Mouse (Mus musculus) CD8-positive naive resting alpha-beta T cell, adult 2 months (primary cell): Measurements from ENCODE around the gene Mybphl.

Experiments used
- DNase-seq, 2 experiments: peaks; one replicate each; pipeline ENCODE4 v3.0.0; 2022; ENCODE audit warnings: low read depth in 2 of 2, low spot score in 2 of 2

The Mybphl gene

DNA sequence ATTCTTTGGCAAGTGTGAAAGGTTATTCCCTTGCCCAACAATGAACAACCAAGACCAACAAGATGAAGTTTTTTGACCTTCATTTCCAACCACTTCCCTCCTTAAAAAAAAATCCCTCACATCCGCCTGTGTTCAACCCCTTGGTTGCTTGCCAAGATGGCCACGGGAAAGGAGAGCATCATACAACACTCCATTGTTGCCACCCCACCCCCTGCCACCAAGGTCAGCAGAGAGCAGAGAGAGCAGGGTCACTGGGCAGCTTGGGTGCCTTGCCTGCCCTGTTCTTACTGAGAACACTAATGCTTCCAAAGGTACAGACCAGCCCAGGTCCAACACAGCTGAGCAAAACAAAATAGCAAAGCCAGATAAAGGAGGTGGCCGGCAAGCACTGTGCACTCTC, 7.6 kb downstream of the Mybphl start:
- DNase-seq = no peak

GRCm38 (mm10) chr3:108372691-108373090, 8.0 kb downstream of the Mybphl start:
- no peak for DNase-seq

DNA sequence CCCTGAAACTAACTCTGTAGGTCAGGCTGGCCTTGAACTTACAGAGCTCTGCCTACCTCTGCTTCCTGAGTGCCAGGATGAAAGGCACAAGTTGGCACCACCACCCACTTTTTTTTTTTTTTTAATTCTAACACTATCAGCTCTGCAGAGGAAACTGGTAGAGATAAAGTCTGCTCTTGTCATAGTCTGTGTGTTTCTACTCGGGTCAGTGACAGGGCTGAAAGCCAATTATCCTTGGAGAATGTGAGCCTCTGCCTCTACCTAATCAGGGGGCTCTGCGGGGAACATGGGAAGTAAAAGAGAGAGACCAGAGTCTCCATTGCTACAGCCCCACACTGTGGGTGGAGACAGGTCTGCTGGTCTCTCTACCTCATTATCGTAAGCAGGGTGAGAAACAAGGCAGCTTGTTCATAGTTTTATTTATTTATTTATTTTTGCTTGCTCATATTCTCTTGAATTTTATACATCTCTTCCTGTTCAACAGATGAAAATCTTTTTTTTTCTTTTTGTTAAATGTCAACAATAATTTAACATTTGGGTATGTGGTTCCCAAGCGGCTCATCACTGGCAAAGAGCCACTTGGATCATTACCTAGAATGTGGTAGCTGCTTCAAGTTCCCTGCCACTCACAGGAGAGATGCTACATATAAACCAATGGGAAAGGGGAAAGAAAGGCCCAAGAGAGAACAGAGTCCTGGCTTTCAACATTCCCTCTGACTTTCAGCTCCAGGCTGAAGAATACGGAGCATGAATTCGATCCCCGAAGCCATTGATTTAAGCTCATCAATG, 14.4 kb downstream of the Mybphl start:
- DNase-seq = no peak

DNA sequence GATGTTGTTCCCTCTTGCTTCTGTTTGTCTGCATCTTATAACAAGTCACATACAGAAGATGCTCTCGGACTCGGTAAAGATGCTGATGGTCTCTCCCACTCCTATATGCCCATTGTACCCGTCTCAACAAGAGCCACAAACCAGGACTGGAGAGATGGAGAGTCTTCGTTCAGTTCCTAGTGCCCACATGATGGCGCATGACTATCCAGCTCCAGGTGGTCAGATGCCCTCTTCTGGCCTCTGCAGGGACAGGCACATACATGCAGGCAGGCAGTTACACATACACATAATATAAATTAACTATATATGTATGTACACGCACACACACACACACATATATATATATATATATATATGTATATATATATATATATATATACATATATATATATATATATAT, 16.0 kb downstream of the Mybphl start:
- no peak for DNase-seq

- DNase-seq = peak in 1 of 2 experiments; percentile 16
Observed at GRCm38 (mm10) chr3:108381945-108382875, 17.5 kb downstream of the Mybphl start.

GRCm38 (mm10) chr3:108383485-108384354, 19.0 kb downstream of the Mybphl start, which contains the start of gene Psrc1:
Psrc1 (plus strand) TSS chr3:108383839.
- DNase-seq = peak; percentile 10 to 17

DNA sequence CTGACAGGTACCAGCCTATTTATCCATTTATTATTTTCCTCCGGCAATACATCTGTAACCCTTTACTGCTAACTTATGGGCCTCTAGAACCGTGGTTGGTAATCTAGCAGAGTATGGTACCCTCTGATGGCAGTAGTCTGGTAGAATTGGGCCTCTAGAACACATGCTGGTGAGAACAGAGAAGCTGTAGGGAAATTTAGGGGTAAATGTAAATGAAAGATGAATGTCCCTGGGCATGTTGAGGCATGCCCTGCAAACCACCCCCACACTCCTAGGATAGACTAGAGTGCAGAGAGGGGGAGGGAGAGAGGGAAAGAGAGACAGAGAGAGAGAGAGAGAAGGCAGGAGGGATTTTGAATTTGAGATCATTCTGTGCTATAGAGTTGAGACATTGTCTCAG, 19.7 kb downstream of the Mybphl start:
- DNase-seq = no peak

DNA sequence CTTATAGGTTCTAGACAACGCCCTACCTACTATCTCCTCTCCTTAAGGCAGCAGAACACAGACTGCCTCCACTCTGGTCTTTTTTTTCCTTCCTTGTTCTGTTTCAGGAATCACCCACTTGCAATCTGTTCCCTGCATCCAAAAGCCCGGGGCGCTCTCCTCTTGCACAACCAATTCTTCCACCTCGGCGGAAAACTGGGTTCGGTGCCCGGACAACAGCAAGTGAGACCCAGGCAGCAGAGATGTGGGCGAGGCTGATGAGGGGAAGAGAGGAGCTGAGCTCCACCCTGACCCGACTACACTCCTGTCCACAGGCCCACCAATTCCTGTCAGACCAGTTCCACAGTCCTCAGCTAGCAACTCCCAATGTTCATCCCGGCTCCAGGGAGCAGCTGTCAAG, 21.5 kb downstream of the Mybphl start:
- DNase-seq = no peak

DNA sequence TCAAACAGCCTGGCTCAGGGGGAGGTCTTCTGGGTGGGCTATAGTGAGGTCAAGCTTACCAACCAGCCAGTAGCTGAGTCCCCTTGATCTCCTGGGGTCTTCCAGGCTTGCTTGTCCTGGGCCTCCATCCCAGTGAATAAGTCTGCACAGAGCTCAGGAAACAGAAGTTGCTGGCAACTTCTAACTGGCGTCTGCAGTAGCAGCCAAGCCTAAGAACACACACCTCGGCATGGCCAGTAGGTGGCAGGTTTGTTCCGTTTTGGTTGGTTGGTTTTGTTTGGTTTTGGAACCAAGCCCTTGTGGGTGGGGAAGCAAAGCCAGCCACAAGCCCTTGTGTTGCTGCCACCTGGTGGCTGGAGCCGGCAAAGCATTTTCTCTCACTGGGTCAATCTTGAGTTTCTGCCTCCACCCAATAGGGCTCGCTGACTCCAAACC, 24.4 kb downstream of the Mybphl start:
- DNase-seq = peak; percentile 94 to 97

- no peak for DNase-seq
Observed at GRCm38 (mm10) chr3:108392299-108392698, 27.6 kb downstream of the Mybphl start.

DNA sequence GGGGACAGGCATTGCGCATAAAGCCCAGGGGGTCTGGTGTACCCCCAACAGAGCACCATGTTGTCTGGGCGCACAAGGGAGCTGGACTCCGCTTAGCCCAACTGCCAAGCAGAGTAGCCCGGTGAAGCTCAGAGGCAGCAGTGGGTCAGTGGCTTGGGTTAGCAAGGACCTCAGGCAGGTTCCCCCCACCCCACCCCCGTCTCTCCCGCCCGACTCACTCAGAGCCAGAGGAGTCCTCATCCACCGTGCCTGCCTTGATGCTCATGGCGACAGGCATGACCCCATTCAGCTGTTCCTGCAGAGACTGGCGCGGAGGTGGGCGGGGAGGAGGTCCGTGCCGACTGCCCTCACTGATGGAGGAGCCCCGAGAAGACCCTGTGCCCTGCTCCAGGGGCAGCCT, 28.1 kb downstream of the Mybphl start:
- no peak for DNase-seq

DNA sequence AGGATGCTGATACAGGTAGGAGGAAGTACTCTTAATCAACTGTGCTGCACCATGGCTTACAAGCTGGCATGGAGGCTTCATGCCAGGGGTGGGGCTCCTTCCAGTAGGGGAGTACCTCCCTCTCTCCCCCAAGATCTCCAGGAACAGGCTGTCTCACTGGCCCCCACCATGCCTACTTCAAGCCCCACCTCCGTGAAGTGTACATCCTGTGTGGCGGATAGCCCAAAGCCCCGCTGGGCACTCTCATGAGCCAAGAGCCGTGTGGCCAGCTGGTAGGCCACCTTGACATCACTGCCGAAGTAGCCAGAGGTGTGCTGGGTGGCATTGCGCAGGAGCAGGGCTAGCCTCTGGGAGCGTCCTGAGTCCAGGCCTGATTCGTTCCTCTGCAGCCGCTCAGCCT, 33.6 kb downstream of the Mybphl start:
- DNase-seq = no peak

- no peak for DNase-seq
Observed at GRCm38 (mm10) chr3:108400442-108400841, 35.7 kb downstream of the Mybphl start.

DNA sequence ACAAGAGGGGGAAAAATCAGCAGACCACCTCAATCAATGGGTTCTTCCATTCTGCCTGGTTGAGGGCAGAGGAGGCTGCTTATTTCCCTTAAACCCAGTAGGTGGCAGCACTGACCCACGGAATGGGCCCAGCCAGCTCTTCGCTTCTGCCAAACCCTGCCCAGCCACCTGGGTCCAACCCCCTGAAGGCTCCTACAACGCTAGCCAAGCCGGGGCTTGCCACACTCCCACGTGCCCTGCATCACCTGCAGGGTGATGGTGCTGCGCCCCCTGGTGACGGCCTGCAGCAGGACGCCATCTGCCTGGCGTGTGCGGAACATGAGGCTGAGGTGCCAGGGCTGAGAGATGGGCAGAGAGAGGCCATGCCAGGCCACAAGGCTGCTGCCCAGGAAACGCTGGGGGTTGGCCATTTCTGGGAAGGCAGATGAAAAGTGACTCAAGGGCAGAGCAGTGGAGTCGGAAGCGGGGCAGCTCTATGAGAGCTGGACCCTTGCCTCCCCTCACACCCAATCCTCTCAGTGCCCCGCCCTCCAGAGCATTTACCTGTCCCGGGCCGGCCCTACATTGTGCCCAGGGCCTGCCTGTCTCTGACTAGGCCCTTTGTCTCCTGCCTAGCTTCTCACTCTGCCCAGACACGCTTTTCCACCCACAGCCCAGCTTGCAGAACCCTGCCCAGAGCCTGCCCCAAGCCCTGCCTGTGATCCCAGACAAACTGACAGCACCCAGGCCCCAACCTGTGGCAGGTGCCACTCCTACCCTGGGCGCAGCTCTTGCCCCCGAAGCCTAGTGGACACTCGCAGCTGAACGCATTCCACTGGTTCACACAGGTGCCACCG, 37.2 kb downstream of the Mybphl start:
- peak; percentile 91 to 96 for DNase-seq

GRCm38 (mm10) chr3:108402528-108402920, 37.8 kb downstream of the Mybphl start:
- no peak for DNase-seq

- no peak for DNase-seq
Observed at GRCm38 (mm10) chr3:108405536-108406305, 41.0 kb downstream of the Mybphl start.

DNA sequence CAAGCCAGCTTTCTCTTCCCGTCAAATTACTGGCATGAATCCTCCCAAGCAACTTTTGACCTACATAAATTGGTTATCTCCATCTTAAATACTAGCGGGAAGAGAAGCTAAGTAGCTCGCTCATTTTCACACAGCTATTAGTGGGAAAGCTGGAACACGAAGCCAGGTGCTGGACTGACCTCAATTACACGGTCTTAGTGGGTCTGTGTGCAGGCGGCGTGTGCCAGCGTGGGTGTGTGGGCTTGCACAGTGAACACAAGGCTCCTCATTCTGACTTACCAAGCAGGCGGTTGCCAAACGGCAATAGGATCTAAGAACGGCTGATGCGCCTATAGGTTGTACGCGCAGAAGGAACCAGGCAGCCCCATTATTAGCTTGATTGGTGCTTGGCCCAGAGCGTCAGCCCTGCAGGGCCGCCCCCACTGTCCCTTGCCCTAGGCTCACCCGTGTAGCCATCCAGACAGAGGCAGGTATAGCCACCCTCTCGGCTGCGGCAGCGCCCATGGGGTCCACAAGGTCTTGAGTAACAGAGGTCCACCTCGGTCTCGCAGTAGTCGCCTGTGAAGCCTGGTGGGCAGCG, 41.7 kb downstream of the Mybphl start:
- no peak for DNase-seq

GRCm38 (mm10) chr3:108408517-108409008, 43.9 kb downstream of the Mybphl start:
- no peak for DNase-seq
